Mouse (Mus musculus) spleen, postnatal 14 days (tissue): ENCODE measurements around the gene Cope.

Source experiments
- DNase-seq, 2 experiments: peaks; one replicate each; pipeline ENCODE4 v3.0.0; 2021 to 2022; ENCODE audit warnings: low spot score in 2 of 2

The Cope gene

GRCm38 (mm10) chr8:70347443-70347842 lies 45.1 kb downstream of the Cope start:
- DNase-seq: no peak

GRCm38 (mm10) chr8:70347860-70348420 lies 45.6 kb downstream of the Cope start:
- DNase-seq: no peak

- no peak for DNase-seq
Measured at GRCm38 (mm10) chr8:70351035-70351999, 49.0 kb downstream of the Cope start.

- no peak for DNase-seq
Measured at GRCm38 (mm10) chr8:70352000-70352384, 49.7 kb downstream of the Cope start.

GRCm38 (mm10) chr8:70352657-70353151 lies 50.4 kb downstream of the Cope start:
- DNase-seq: peak in 1 of 2 experiments; percentile 41

- peak; percentile 99 for DNase-seq
Measured at GRCm38 (mm10) chr8:70353194-70353817, 51.0 kb downstream of the Cope start, which contains the start of gene Upf1. Upf1 (minus strand) TSS chr8:70353278.

- DNase-seq: no peak
Measured at GRCm38 (mm10) chr8:70354004-70354403, 51.7 kb downstream of the Cope start.

- DNase-seq: no peak
Measured at GRCm38 (mm10) chr8:70356111-70356510, 53.8 kb downstream of the Cope start.

GRCm38 (mm10) chr8:70359411-70359810 lies 57.1 kb downstream of the Cope start:
- DNase-seq: no peak

GRCm38 (mm10) chr8:70360769-70361168 lies 58.5 kb downstream of the Cope start:
- DNase-seq: no peak

- no peak for DNase-seq
Measured at GRCm38 (mm10) chr8:70361484-70362032, 59.2 kb downstream of the Cope start.
